Mouse (Mus musculus) cerebellum, adult 2 months (tissue): ENCODE measurements around the gene Naa15.

Experiments
- CTCF ChIP-seq: fragments of 200-500 bp; IDR thresholded peaks from 2 replicates; pipeline ENCODE4 v1.5.1; 2011; ENCODE audit warnings: low read depth, mild to moderate bottlenecking, control low read depth, low read length, moderate library complexity, borderline replicate concordance; ENCODE audit not compliant: insufficient read depth
- POLR2A ChIP-seq: fragments of 200-500 bp; IDR thresholded peaks from 2 replicates; pipeline ENCODE4 v1.6.1; 2011; ENCODE audit warnings: low read length, control low read depth, borderline replicate concordance; ENCODE audit not compliant: insufficient read depth

- TF ChIP-seq CTCF (no peak), POLR2A (no peak)
These were observed 64.9 kb downstream of the Naa15 start for GRCm38 (mm10) chr3:51479893-51480292.
